ENCODE assay signal across 8 mouse cellular contexts in genomic region chrX:162734997-162735929, GRCm38 (mm10). TPM values are rescaled to one million over a fixed set of nuclear protein-coding genes. Genes with fewer than 3 reads are reported as not detected.
A peak's percentile ranks its signal among the peaks of the same experiment; 100 is the strongest.
DNase-seq lines count a peak whose midpoint lies in the region; ATAC-seq and TF ChIP-seq lines count a peak whose summit lies in the region.

No protein-coding gene starts in this region.

- no peaks in the 10 kb centered on the region for H3K36me3 ChIP-seq in embryonic facial prominence, embryonic 13.5 days
- H3K36me3 ChIP-seq in limb, embryonic 11.5 days (ENCODE audit: control insufficient read depth, insufficient read depth, low read length) = no peaks in the 10 kb centered on the region
- H3K36me3 ChIP-seq in midbrain, embryonic 12.5 days = no peaks in the 10 kb centered on the region
- H3K36me3 ChIP-seq in small intestine, adult 2 months (ENCODE audit: control insufficient read depth, insufficient read depth, low read length) = no peaks in the 10 kb centered on the region

- no peak for TF ChIP-seq POLR2A in small intestine, adult 2 months (IDR thresholded peaks at IDR 0.05; ENCODE audit: low read depth, low read length)

- no peaks in the 10 kb centered on the region for H3K4me1 ChIP-seq in embryonic facial prominence, embryonic 13.5 days
- H3K4me1 ChIP-seq in limb, embryonic 11.5 days (ENCODE audit: control insufficient read depth, insufficient read depth, low read length) = no peaks in the 10 kb centered on the region
- H3K4me1 ChIP-seq in midbrain, embryonic 12.5 days = no peaks in the 10 kb centered on the region
- H3K4me1 ChIP-seq in small intestine, adult 2 months (ENCODE audit: control insufficient read depth, insufficient read depth, insufficient read length, low read length) = peaks cover 2% of the 10 kb centered on the region; the same call in 1 of the 2 replicates

- H3K9ac ChIP-seq in embryonic facial prominence, embryonic 13.5 days = peak overlapping the region; percentile 55
- peak overlapping the region; percentile 30; the same call in 1 of the 2 replicates for H3K9ac ChIP-seq in limb, embryonic 11.5 days (ENCODE audit: low read length)
- H3K9ac ChIP-seq in midbrain, embryonic 12.5 days (replicated peaks) = peak overlapping the region; percentile 43; the same call in 1 of the 2 replicates

- H3K27me3 ChIP-seq in embryonic facial prominence, embryonic 13.5 days = no peaks in the 10 kb centered on the region; the same call in 1 of the 2 replicates
- no peaks in the 10 kb centered on the region for H3K27me3 ChIP-seq in limb, embryonic 11.5 days (ENCODE audit: control insufficient read depth, insufficient read depth, low read length)
- H3K27me3 ChIP-seq in midbrain, embryonic 12.5 days = no peaks in the 10 kb centered on the region
- no peaks in the 10 kb centered on the region for H3K27me3 ChIP-seq in small intestine, adult 2 months (ENCODE audit: control insufficient read depth, insufficient read depth, low read length)

- WGBS in embryonic facial prominence, embryonic 13.5 days = 29% methylated on average over 25 of the region's 25 CpGs
- WGBS in limb, embryonic 11.5 days = 22% methylated on average over 25 of the region's 25 CpGs
- WGBS in midbrain, embryonic 12.5 days = 27% methylated on average over 25 of the region's 25 CpGs
- WGBS in small intestine, adult 2 months = 18% methylated on average over 25 of the region's 25 CpGs

- peak overlapping the region; percentile 92 for H3K27ac ChIP-seq in embryonic facial prominence, embryonic 13.5 days
- peak overlapping the region; percentile 72; the same call in 1 of the 2 replicates for H3K27ac ChIP-seq in limb, embryonic 11.5 days (replicated peaks; ENCODE audit: low read depth, low read length)
- H3K27ac ChIP-seq in midbrain, embryonic 12.5 days (replicated peaks) = peak overlapping the region; percentile 56
- peak overlapping the region; percentile 73 for H3K27ac ChIP-seq in small intestine, adult 2 months (ENCODE audit: insufficient read depth, low read depth, low read length)

- peak; percentile 62 for DNase-seq in 3T3-L1 (ENCODE audit: low read depth, low spot score)
- peak; percentile 60 for DNase-seq in adrenal gland, postnatal 25 days
- peak; percentile 52 for DNase-seq in heart, adult 8-10 months (ENCODE audit: low spot score)
- DNase-seq in kidney, adult 8-10 months = peak; percentile 43 to 58
- DNase-seq in limb, embryonic 11.5 days (ENCODE audit: low spot score) = peak; percentile 75

- H3K4me3 ChIP-seq in embryonic facial prominence, embryonic 13.5 days = peak overlapping the region; percentile 44
- H3K4me3 ChIP-seq in limb, embryonic 11.5 days (ENCODE audit: low read depth, low read length) = peak overlapping the region; percentile 25
- H3K4me3 ChIP-seq in midbrain, embryonic 12.5 days = peak overlapping the region; percentile 44
- H3K4me3 ChIP-seq in small intestine, adult 2 months (ENCODE audit: low read depth, low read length) = peak overlapping the region; percentile 71

- no peaks in the 10 kb centered on the region for H3K9me3 ChIP-seq in embryonic facial prominence, embryonic 13.5 days
- no peaks in the 10 kb centered on the region for H3K9me3 ChIP-seq in limb, embryonic 11.5 days (ENCODE audit: control insufficient read depth, low read length)
- H3K9me3 ChIP-seq in midbrain, embryonic 12.5 days = no peaks in the 10 kb centered on the region

- peak overlapping the region; percentile 59 for H3K4me2 ChIP-seq in embryonic facial prominence, embryonic 13.5 days
- peak overlapping the region; percentile 45 for H3K4me2 ChIP-seq in limb, embryonic 11.5 days (ENCODE audit: low read depth, severe bottlenecking)
- H3K4me2 ChIP-seq in midbrain, embryonic 12.5 days (replicated peaks) = peak overlapping the region; percentile 54

- peak; percentile 54; the same call in 1 of the 2 replicates for TF ChIP-seq CTCF in small intestine, adult 2 months (IDR thresholded peaks at IDR 0.05; ENCODE audit: extremely low read depth, insufficient read length, insufficient replicate concordance, low read depth, low read length)

- peak; percentile 79; the same call in 1 of the 2 replicates for ATAC-seq in embryonic facial prominence, embryonic 13.5 days (ENCODE audit: insufficient number of reproducible peaks, insufficient read depth, low FRiP score, low TSS enrichment, low read depth)
- peak; percentile 88 for ATAC-seq in limb, embryonic 11.5 days (ENCODE audit: insufficient number of reproducible peaks, low FRiP score, low TSS enrichment, low read depth)
- peak; percentile 84 for ATAC-seq in midbrain, embryonic 12.5 days (ENCODE audit: low FRiP score, low read depth)

RNA-seq across cellular contexts. Expression of gene Rbbp7, which starts 24.9 kb away (rescaled TPM):
- total RNA-seq in adrenal gland, postnatal 25 days (2021) = 150 and 170 TPM in 2 replicates
- polyA plus RNA-seq in embryonic facial prominence, embryonic 13.5 days (2015; fragmentation: Nextera tagmentation; extraction: Ambion mirVana) = 435 and 458 TPM in 2 replicates
- total RNA-seq in heart, adult 8-10 months (2022) = 100 to 1,000 TPM; 150 to 163 (median 160) TPM
- polyA plus RNA-seq in limb, embryonic 11.5 days (2014; fragmentation: Nextera tagmentation; extraction: Ambion mirVana) = 430 and 436 TPM in 2 replicates
- polyA plus RNA-seq in midbrain, embryonic 12.5 days (2016; fragmentation: Nextera tagmentation; extraction: Ambion mirVana) = 272 and 288 TPM in 2 replicates
- polyA plus RNA-seq in small intestine, adult 2 months (2012; rRNA removed) = 11.0 and 20.1 TPM in 2 replicates

Comparison
In these comparisons a context has a peak if more than half of its experiments do, and no peak if none do; other contexts are left out.
1. Peak in every context shown above with its lines: DNase-seq, ATAC-seq, H3K4me3 ChIP-seq and H3K27ac ChIP-seq.
2. RNA of gene Rbbp7, which starts 24.9 kb away (polyA plus RNA-seq): 435 to 458 TPM in embryonic facial prominence, embryonic 13.5 days, 430 to 436 TPM in limb, embryonic 11.5 days and 272 to 288 TPM in midbrain, embryonic 12.5 days; 11.0 to 20.1 TPM in small intestine, adult 2 months; every median in the first group is over 10 times any median in the second.